Mouse (Mus musculus) CH12.LX (cell line): Measurements from ENCODE around the gene Robo1. TPM values are rescaled to one million over a fixed set of nuclear protein-coding genes. Genes with fewer than 3 reads are reported as not detected.

ENCODE experiments used
- DNase-seq: peaks from one replicate; pipeline ENCODE4 v3.0.0-alpha.2; 2013; ENCODE audit errors: extremely low read depth
- H3K27ac ChIP-seq: 2 replicates; pipeline ENCODE4 v1.5.1; 2012; ENCODE audit warnings: low read depth, mild to moderate bottlenecking, control low read depth, moderate library complexity; ENCODE audit not compliant: insufficient read depth
- H3K27me3 ChIP-seq: replicated peaks from 2 replicates; pipeline ENCODE3; 2012; ENCODE audit warnings: inconsistent platforms
- H3K36me3 ChIP-seq, 2 experiments: replicated peaks in 1 of 2; 2 replicates each; pipeline versions ENCODE3 to v1.6.1; 2012; ENCODE audit warnings: inconsistent platforms in 1 of 2, low read length in 1 of 2, mild to moderate bottlenecking in 1 of 2, mixed read lengths in 1 of 2, moderate library complexity in 1 of 2; ENCODE audit not compliant: control insufficient read depth in 1 of 2, insufficient read depth in 1 of 2
- H3K4me1 ChIP-seq, 2 experiments: 2 replicates each; pipeline ENCODE4 v1.6.1; 2012; ENCODE audit warnings: inconsistent platforms in 1 of 2, moderate library complexity in 1 of 2; ENCODE audit not compliant: insufficient read depth in 2 of 2, control insufficient read depth in 1 of 2
- H3K4me2 ChIP-seq: 2 replicates; pipeline ENCODE4 v1.6.1; 2012; ENCODE audit warnings: low read depth, mild to moderate bottlenecking, control low read depth; ENCODE audit not compliant: poor library complexity, insufficient read depth, severe bottlenecking
- H3K4me3 ChIP-seq, 3 experiments: fragments of 150-350 bp in 1 of 3; sonication (generic) in 1 of 3; replicated peaks in 1 of 3; 2 replicates each; pipeline versions ENCODE3 to v1.5.1; 2011 to 2012; ENCODE audit warnings: low read depth in 2 of 3, low read length in 2 of 3, mild to moderate bottlenecking in 2 of 3, moderate library complexity in 2 of 3, control low read depth in 1 of 3, improper control_type of control experiment in 1 of 3, inconsistent platforms in 1 of 3, mixed read lengths in 1 of 3; ENCODE audit not compliant: poor library complexity in 1 of 3
- H3K79me2 ChIP-seq: replicated peaks from 2 replicates; pipeline ENCODE4 v1.6.1; 2012; ENCODE audit warnings: mild to moderate bottlenecking, moderate library complexity; ENCODE audit not compliant: control insufficient read depth, poor library complexity, insufficient read depth, severe bottlenecking; ENCODE audit errors: extremely low read depth
- H3K9ac ChIP-seq: 2 replicates; pipeline ENCODE4 v1.6.1; 2012; ENCODE audit warnings: low read depth, mild to moderate bottlenecking, control low read depth, moderate library complexity; ENCODE audit not compliant: insufficient read depth
- H3K9me3 ChIP-seq: replicated peaks from 2 replicates; pipeline ENCODE3; 2012; ENCODE audit warnings: low read length, inconsistent platforms, mixed read lengths
- CHD2 ChIP-seq: IDR thresholded peaks from 2 replicates; pipeline ENCODE4 v1.6.1; 2011; ENCODE audit warnings: low read length, improper control_type of control experiment
- ELF1 ChIP-seq: IDR thresholded peaks from 2 replicates; pipeline ENCODE4 v1.6.1; 2014; ENCODE audit warnings: low read depth, mild to moderate bottlenecking, inconsistent platforms, low read length, improper control_type of control experiment
- EP300 ChIP-seq: IDR thresholded peaks from 2 replicates; pipeline ENCODE4 v1.6.1; 2011; ENCODE audit warnings: low read length, improper control_type of control experiment
- HCFC1 ChIP-seq: IDR thresholded peaks from 2 replicates; pipeline ENCODE4 v1.6.1; 2012; ENCODE audit warnings: low read depth, mild to moderate bottlenecking, inconsistent platforms, low read length, improper control_type of control experiment
- IRF4 ChIP-seq: IDR thresholded peaks from 2 replicates; pipeline ENCODE4 v1.6.1; 2014; ENCODE audit warnings: low read depth, mild to moderate bottlenecking, inconsistent platforms, low read length, improper control_type of control experiment
- MAX ChIP-seq: IDR thresholded peaks from 2 replicates; pipeline ENCODE4 v1.6.1; 2011; ENCODE audit warnings: low read length, improper control_type of control experiment
- MEF2A ChIP-seq: IDR thresholded peaks from 2 replicates; pipeline ENCODE4 v1.6.1; 2014; ENCODE audit warnings: low read depth, mild to moderate bottlenecking, inconsistent platforms, low read length, improper control_type of control experiment, borderline replicate concordance
- MYC ChIP-seq: IDR thresholded peaks from 2 replicates; pipeline ENCODE4 v1.6.1; 2011; ENCODE audit warnings: low read depth, mild to moderate bottlenecking, improper control_type of control experiment, low read length
- NRF1 ChIP-seq: IDR thresholded peaks from 2 replicates; pipeline ENCODE4 v1.6.1; 2014; ENCODE audit warnings: low read depth, mild to moderate bottlenecking, inconsistent platforms, low read length, improper control_type of control experiment, moderate library complexity
- PAX5 ChIP-seq: IDR thresholded peaks from 2 replicates; pipeline ENCODE4 v1.6.1; 2012; ENCODE audit warnings: low read length, inconsistent platforms, mixed read lengths
- POLR2A ChIP-seq: IDR thresholded peaks from 2 replicates; pipeline ENCODE4 v1.6.1; 2011; ENCODE audit warnings: low read depth, mild to moderate bottlenecking, improper control_type of control experiment, low read length
- RAD21 ChIP-seq: IDR thresholded peaks from 2 replicates; pipeline ENCODE4 v1.6.1; 2011; ENCODE audit warnings: low read depth, mild to moderate bottlenecking, low read length, improper control_type of control experiment, moderate library complexity
- RCOR1 ChIP-seq: conservative IDR thresholded peaks from 2 replicates; pipeline ENCODE4 v1.6.1; 2012; ENCODE audit warnings: low read depth, mild to moderate bottlenecking, inconsistent platforms, low read length, improper control_type of control experiment
- TBP ChIP-seq: conservative IDR thresholded peaks from 2 replicates; pipeline ENCODE4 v1.6.1; 2011; ENCODE audit warnings: low read depth, low read length, improper control_type of control experiment
- UBTF ChIP-seq: IDR thresholded peaks from 2 replicates; pipeline ENCODE4 v1.6.1; 2012; ENCODE audit warnings: low read depth, mild to moderate bottlenecking, inconsistent platforms, low read length, improper control_type of control experiment, moderate library complexity
- USF2 ChIP-seq: conservative IDR thresholded peaks from 2 replicates; pipeline ENCODE4 v1.6.1; 2011; ENCODE audit warnings: low read depth, low read length, improper control_type of control experiment
- ZMIZ1 ChIP-seq: IDR thresholded peaks from 2 replicates; pipeline ENCODE4 v1.6.1; 2012; ENCODE audit warnings: low read depth, mild to moderate bottlenecking, inconsistent platforms, low read length, improper control_type of control experiment
- dilution Hi-C: fragments of 300-500 bp; cut with MboI; formaldehyde crosslinking; loops from 2 replicates; pipeline ENCODE4 v1.14.3; 2020; ENCODE audit warnings: low sequenced_read_pairs; ENCODE audit not compliant: extremely low pct_unique_long_range_greater_than_20kb, extremely low pct_ligation_motif_present
- in situ Hi-C: fragments of 300-500 bp; cut with MboI; formaldehyde crosslinking; loops from 3 replicates; pipeline ENCODE4 v1.14.3; 2019; ENCODE audit warnings: low sequenced_read_pairs, low pct_ligation_motif_present, low pct_unique_long_range_greater_than_20kb, mixed read lengths
- polyA plus RNA-seq: library from polyadenylated mRNA; unstranded; fragments of >175 nt; gene quantifications from 2 replicates; pipeline ENCODE4 v1.2.1, GENCODE M21; 2012; ENCODE audit warnings: low read depth; ENCODE audit not compliant: insufficient read length
- total RNA-seq, 2 experiments: library from RNA; depleted of rRNA; stranded (reverse); fragments of 300-350 nt in 1 of 2; fragments of >200 nt in 1 of 2; gene quantifications; 2 replicates each; pipeline ENCODE4 v1.2.3; 2012 to 2014

Gene Robo1
- total and polyA plus RNA-seq, 3 experiments, result not detected

GRCm38 (mm10) chr16:72276390-72277074 is 31.6 kb upstream of the Robo1 start:
- in situ Hi-C loops, result no loop called here
- TF ChIP-seq EP300, result no peak
- TF ChIP-seq MAX, result no peak
- TF ChIP-seq MEF2A, result no peak
- TF ChIP-seq USF2, result no peak
- no peak for TF ChIP-seq IRF4
- no peak for TF ChIP-seq ELF1
- TF ChIP-seq MYC, result no peak
- TF ChIP-seq NRF1, result no peak
- no peak for TF ChIP-seq POLR2A
- TF ChIP-seq PAX5, result no peak
- TF ChIP-seq RAD21, result no peak
- TF ChIP-seq TBP, result no peak
- no peak for TF ChIP-seq HCFC1
- TF ChIP-seq ZMIZ1, result no peak
- dilution Hi-C loops, result no loop called here

DNA sequence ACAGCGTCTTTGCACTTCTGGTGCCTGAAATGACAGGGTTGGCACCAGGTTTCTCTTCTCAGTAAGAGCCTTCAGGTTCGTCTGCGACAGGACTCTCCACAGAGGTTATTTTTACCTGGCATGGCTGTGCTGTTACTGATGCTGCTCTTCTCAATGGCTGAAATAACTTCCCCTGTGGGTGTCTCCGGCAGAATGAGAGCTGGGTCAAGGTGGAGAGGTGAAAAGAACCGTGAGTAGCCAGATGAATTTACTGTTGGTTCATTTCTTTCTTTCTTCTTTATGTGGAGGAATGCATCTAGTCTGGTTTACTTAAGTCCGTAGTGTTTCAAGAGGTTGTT is 194 bp downstream of the Robo1 start:
- Histone ChIP-seq H3K9ac (no peak overlapping the region), H3K79me2 (no peaks in the 10 kb centered on the region), H3K4me1 (no peaks in the 10 kb centered on the region), H3K9me3 (peaks cover 49% of the 10 kb centered on the region), H3K27ac (no peak overlapping the region), H3K4me2 (no peak overlapping the region), H3K36me3 (no peaks in the 10 kb centered on the region), H3K4me3 (no peak overlapping the region), H3K27me3 (no peaks in the 10 kb centered on the region)
- dilution Hi-C loops (no loop called here), in situ Hi-C loops (no loop called here)
- TF ChIP-seq PAX5 (no peak), TBP (no peak), MYC (no peak), CHD2 (no peak), RCOR1 (no peak), UBTF (no peak), RAD21 (no peak)
- DNase-seq, result no peak

More at GRCm38 (mm10) chr16:72276390-72277074, 31.6 kb upstream of the Robo1 start:
- Histone ChIP-seq H3K4me1 (no peaks in the 10 kb centered on the region), H3K4me2 (no peak overlapping the region), H3K27ac (no peak overlapping the region), H3K79me2 (no peaks in the 10 kb centered on the region), H3K36me3 (no peaks in the 10 kb centered on the region), H3K27me3 (no peaks in the 10 kb centered on the region), H3K9ac (no peak overlapping the region), H3K4me3 (no peak overlapping the region), H3K9me3 (peaks cover 35% of the 10 kb centered on the region)
- DNase-seq, result no peak
